Mouse (Mus musculus) ZHBTc4 (cell line): ENCODE results near the gene Grin2d.

Experiments
- DNase-seq: peaks from one replicate; pipeline ENCODE4 v3.0.0-alpha.2; 2011; ENCODE audit warnings: low read depth, low spot score

Grin2d gene

GRCm38 (mm10) chr7:45784524-45785372 is 93.4 kb downstream of the Grin2d start, which contains the start of gene Sult2b1:
Gene Sult2b1, minus strand, starts transcription at chr7:45784669.
- peak; percentile 77 for DNase-seq

- DNase-seq = peak; percentile 84
These were observed 94.6 kb downstream of the Grin2d start, which contains the start of gene Lmtk3 for GRCm38 (mm10) chr7:45783511-45784091. Gene Lmtk3, plus strand, starts transcription at chr7:45783738.

- no peak for DNase-seq
These were observed 95.9 kb downstream of the Grin2d start for GRCm38 (mm10) chr7:45782271-45782670.
